Mouse (Mus musculus) forebrain, embryonic 14.5 days (tissue): ENCODE results near the gene Cd151. TPM values are rescaled to one million over a fixed set of nuclear protein-coding genes. Genes with fewer than 3 reads are reported as not detected.
A peak's percentile ranks its signal among the peaks of the same experiment; 100 is the strongest.

Source experiments
- ATAC-seq: fragments of 200-750 bp; cut with Nextera tagmentation; 2 replicates; pipeline ENCODE4 v1.8.0; 2017; ENCODE audit warnings: mild to moderate bottlenecking, moderate library complexity
- DNase-seq: peaks from one replicate; pipeline ENCODE4 v3.0.0-alpha.2; 2015; ENCODE audit warnings: low spot score
- H3K27ac ChIP-seq: fragments of 300-500 bp; sonication (generic); 2 replicates; pipeline ENCODE4 v1.5.1; 2014; ENCODE audit warnings: low read depth, mild to moderate bottlenecking, control low read depth, low read length, moderate library complexity
- H3K27me3 ChIP-seq: fragments of 300-500 bp; sonication (generic); replicated peaks from 2 replicates; pipeline ENCODE4 v1.6.1; 2014; ENCODE audit warnings: low read length, control low read depth, mixed read lengths; ENCODE audit not compliant: control insufficient read depth, insufficient read depth
- H3K36me3 ChIP-seq: fragments of 300-500 bp; sonication (generic); 2 replicates; pipeline ENCODE4 v1.6.1; 2014; ENCODE audit warnings: low read length, control low read depth; ENCODE audit not compliant: control insufficient read depth, insufficient read depth
- H3K4me1 ChIP-seq: fragments of 300-500 bp; sonication (generic); 2 replicates; pipeline ENCODE4 v1.6.1; 2014; ENCODE audit warnings: antibody characterized with exemption, low read length, control low read depth; ENCODE audit not compliant: control insufficient read depth, insufficient read depth
- H3K4me2 ChIP-seq: fragments of 300-500 bp; sonication (generic); 2 replicates; pipeline ENCODE4 v1.6.1; 2014; ENCODE audit warnings: mild to moderate bottlenecking, control low read depth, low read length
- H3K4me3 ChIP-seq: fragments of 300-500 bp; sonication (generic); 2 replicates; pipeline ENCODE4 v1.5.1; 2014; ENCODE audit warnings: low read depth, low read length, control low read depth
- H3K9ac ChIP-seq: fragments of 300-500 bp; sonication (generic); 2 replicates; pipeline ENCODE4 v1.6.1; 2014; ENCODE audit warnings: mild to moderate bottlenecking, low read length, control low read depth, moderate library complexity
- H3K9me3 ChIP-seq: fragments of 300-500 bp; sonication (generic); replicated peaks from 2 replicates; pipeline ENCODE4 v1.6.1; 2016; ENCODE audit warnings: low read length, control low read depth, mixed read lengths; ENCODE audit not compliant: control insufficient read depth
- WGBS: fragments of 180-500 bp; shearing (Covaris S2); extraction: QIAGEN DNeasy Blood & Tissue Kit; methylation state at CpG from one replicate; pipeline ENCODE4 v1.1.7; 2014; 5-methylcytosine and 5-hydroxymethylcytosine counted together
- polyA plus RNA-seq: library from polyadenylated mRNA; unstranded; fragments of >200 nt; fragmentation: Nextera tagmentation; extraction: Ambion mirVana; gene quantifications from 2 replicates; pipeline ENCODE4 v1.2.1, GENCODE M21; 2014

Gene Cd151
- polyA plus RNA-seq, 1 experiment from 2014 or later: 60.4 TPM

DNA sequence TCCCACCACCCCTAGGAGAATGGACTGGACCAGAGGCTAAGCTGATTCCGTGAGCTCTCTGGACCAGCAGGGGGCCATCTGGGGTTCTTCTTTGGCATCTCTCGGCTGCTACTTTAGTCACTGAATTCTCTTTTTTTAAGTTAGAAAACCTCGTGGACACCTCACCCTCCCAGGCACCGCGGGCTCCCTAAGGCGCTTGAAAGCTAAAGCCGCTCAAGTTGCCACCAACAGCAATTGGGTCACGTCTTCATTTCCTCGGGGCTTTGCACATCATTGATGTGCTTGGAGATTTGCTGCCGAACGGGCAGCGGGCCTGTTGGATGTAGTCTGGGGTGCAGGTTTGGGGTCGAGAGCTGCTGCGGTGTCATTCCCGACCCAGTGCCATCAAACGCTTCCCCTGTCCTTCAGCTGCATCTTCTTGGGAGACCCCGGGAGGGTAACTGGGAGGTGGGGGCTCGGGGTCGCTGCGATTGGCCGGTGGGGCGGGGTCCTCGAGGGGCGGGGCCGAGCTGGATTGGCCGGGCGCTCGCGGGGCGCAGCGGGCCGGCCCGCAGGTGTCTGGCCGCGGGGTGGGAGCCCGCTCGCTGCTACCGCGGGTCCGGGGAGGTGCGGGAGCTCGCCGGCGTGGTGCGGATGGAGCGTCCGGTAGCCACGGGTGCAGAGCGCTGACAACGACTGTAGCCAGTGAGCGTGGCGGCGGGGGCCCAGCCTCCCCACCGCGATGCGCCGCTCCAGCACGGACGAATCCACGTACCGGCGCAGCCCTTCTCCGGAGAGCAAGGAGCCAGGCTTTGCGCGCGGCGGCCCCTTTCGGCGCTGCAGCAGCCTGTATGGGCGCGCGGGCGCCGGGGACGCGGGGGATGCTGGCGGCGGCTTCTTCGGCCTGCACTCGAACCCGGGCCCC is 14.6 kb downstream of the Cd151 start:
- H3K4me3 ChIP-seq: peak overlapping the region; percentile 60
- peak; percentile 67 for ATAC-seq
- H3K27me3 ChIP-seq: no peaks in the 10 kb centered on the region
- peak overlapping the region; percentile 73 for H3K9ac ChIP-seq
- H3K27ac ChIP-seq: no peak overlapping the region
- WGBS: under 1% methylated on average over 75 of the region's 81 CpGs
- H3K4me2 ChIP-seq: peak overlapping the region; percentile 89
- DNase-seq: peak; percentile 56
- no peaks in the 10 kb centered on the region for H3K36me3 ChIP-seq
- H3K4me1 ChIP-seq: peaks cover 14% of the 10 kb centered on the region
- H3K9me3 ChIP-seq: no peaks in the 10 kb centered on the region

GRCm38 (mm10) chr7:141482531-141483024 is 15.4 kb downstream of the Cd151 start:
- no peaks in the 10 kb centered on the region for H3K27me3 ChIP-seq
- peaks cover 14% of the 10 kb centered on the region for H3K4me1 ChIP-seq
- ATAC-seq (no peak; the same call in 1 of the 2 replicates), DNase-seq (no peak)
- H3K4me2 ChIP-seq: peak overlapping the region; percentile 89
- WGBS: 2% methylated on average over 11 of the region's 11 CpGs
- no peak overlapping the region for H3K27ac ChIP-seq
- no peaks in the 10 kb centered on the region for H3K36me3 ChIP-seq
- H3K9me3 ChIP-seq: no peaks in the 10 kb centered on the region
- peak overlapping the region; percentile 73 for H3K9ac ChIP-seq
- H3K4me3 ChIP-seq: peak overlapping the region; percentile 60

DNA sequence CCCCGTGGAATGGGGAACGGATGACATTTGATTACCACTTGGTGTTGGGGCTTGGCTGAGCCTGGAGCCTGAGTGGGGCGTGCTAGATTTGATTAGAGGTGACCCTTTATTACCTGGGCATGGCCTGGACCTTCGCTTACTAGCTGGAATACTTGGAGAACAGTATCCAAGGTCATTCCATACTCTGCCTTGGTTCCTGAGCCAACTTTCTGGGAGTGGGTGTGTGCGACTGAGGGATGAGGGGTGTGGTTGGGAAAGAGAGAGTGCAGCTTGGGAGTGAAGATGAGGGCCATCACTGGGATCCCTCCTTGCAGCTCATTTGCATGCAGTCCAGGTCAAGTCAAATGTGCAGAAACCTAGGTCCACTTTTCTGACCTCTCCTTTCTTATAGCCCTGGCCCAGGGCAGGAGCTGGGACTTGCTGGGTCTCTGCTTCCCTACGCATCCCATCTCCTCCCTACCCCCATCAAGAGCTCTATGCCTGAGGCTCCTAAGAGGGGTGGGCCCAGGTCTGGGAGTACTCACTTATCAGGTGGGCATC is 16.0 kb downstream of the Cd151 start:
- Histone ChIP-seq H3K27ac (no peak overlapping the region), H3K9ac (no peak overlapping the region), H3K9me3 (no peaks in the 10 kb centered on the region), H3K27me3 (no peaks in the 10 kb centered on the region), H3K4me3 (no peak overlapping the region), H3K4me1 (peaks cover 14% of the 10 kb centered on the region), H3K4me2 (peak overlapping the region; percentile 89; the same call in 1 of the 2 replicates), H3K36me3 (no peaks in the 10 kb centered on the region)
- DNase-seq (no peak), ATAC-seq (no peak)
- WGBS: 79% methylated on average over 6 of the region's 6 CpGs

DNA sequence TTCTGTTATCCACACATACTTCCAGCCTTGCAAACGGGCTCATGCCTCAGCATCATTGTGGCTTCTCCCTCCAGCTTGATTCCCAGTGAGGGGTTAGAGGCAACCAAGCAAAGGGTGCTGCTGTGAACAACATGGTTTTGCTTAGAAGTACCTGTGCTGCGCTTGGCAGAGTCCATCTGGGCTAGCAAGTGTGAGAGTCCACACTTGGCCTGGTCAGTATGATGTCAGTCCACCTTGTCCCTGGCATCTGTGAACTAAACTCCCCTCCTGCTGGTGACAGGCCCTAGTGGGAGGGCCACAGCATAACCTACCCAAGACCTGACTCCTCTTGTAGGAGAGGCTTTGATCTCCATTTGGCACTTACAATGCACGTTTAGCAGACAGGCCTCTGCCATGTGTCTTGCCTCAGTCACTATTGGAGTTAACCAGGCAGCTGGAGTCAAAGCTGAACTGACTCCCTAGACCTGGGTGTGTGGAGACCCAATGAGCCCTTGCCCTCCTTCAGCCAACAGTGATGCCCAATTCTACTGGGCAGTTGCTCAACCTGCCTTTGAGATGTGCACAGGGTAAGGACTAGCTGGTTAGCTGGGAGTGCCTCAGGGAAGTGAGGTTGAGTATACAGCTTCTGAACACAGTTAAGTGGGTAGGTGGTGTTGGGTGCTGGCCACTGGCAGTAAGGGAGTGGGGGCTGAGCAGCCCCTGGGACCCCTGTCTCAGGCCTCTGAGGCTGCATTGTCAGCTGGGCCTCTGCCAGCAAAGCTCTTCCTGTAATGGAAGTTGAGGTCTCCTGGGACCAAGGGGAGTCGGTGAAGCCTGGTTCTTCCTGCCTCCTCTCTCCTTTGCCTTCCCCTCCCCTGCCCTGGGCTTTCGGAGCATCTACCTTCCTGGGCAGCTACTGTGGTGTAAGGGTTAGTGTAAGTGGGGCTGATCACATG is 17.3 kb downstream of the Cd151 start:
- WGBS: 80% methylated on average over 5 of the region's 5 CpGs
- Histone ChIP-seq H3K4me2 (no peak overlapping the region), H3K36me3 (no peaks in the 10 kb centered on the region), H3K27me3 (no peaks in the 10 kb centered on the region), H3K27ac (no peak overlapping the region), H3K9ac (no peak overlapping the region), H3K4me3 (no peak overlapping the region), H3K4me1 (peaks cover 14% of the 10 kb centered on the region), H3K9me3 (no peaks in the 10 kb centered on the region)
- no peak for ATAC-seq
- no peak for DNase-seq

DNA sequence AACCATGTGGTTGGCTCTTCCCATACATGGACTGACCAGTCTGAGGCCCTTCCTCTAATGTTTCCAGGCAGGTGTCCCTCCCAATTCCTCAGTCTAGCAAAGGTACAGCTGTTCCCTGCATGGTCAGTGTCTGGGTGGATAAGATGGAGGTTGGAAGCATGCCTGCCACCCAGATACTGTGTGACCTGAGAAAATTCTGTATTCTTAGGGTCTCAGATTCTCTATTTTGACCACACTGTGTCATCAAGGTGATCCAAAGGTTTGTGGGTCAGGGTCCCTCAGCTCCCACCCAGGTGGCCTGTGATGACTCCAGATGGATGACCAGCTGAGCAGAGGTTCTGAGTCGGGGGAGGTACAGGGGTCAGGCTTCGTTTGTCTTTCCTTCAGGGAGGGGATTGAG is 18.0 kb downstream of the Cd151 start:
- Histone ChIP-seq H3K4me1 (peaks cover 14% of the 10 kb centered on the region), H3K36me3 (no peaks in the 10 kb centered on the region), H3K4me2 (no peak overlapping the region), H3K9ac (no peak overlapping the region), H3K27me3 (no peaks in the 10 kb centered on the region), H3K27ac (no peak overlapping the region), H3K9me3 (no peaks in the 10 kb centered on the region), H3K4me3 (no peak overlapping the region)
- no peak for DNase-seq
- WGBS: 56% methylated on average over 2 of the region's 2 CpGs
- no peak for ATAC-seq

- Histone ChIP-seq H3K4me3 (no peak overlapping the region), H3K4me1 (peaks cover 14% of the 10 kb centered on the region), H3K27me3 (no peaks in the 10 kb centered on the region), H3K9ac (no peak overlapping the region), H3K27ac (no peak overlapping the region), H3K4me2 (no peak overlapping the region), H3K36me3 (no peaks in the 10 kb centered on the region), H3K9me3 (no peaks in the 10 kb centered on the region)
- 70% methylated on average over 2 of the region's 2 CpGs for WGBS
- no peak for ATAC-seq
- no peak for DNase-seq
Observed at GRCm38 (mm10) chr7:141485606-141486005, 18.4 kb downstream of the Cd151 start.

DNA sequence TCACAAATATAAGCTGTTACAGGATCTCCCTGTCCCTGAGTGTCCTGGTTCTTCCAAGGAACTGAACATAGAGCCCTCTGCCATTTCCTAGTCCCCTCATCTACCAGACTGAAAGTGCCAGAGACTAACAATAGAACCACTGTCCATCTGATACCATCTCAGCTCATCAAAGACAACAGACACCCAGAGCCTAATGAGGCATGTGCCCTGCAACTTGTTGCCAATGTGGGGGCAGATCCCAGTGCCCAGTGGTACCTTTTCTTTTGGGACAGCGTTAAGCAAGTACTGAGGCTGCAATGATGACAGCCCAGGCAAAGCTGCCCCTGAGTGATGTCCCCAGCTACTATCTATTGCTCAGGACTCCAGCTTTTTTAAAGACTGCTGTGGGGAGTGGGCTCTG is 19.0 kb downstream of the Cd151 start:
- no peak overlapping the region for H3K9ac ChIP-seq
- H3K4me1 ChIP-seq: peaks cover 9% of the 10 kb centered on the region
- DNase-seq: no peak
- H3K4me3 ChIP-seq: no peak overlapping the region
- no peak overlapping the region for H3K27ac ChIP-seq
- no peak overlapping the region for H3K4me2 ChIP-seq
- no peaks in the 10 kb centered on the region for H3K27me3 ChIP-seq
- no peak for ATAC-seq
- no peaks in the 10 kb centered on the region for H3K9me3 ChIP-seq
- 83% methylated on average over 1 of the region's 1 CpGs for WGBS
- H3K36me3 ChIP-seq: no peaks in the 10 kb centered on the region

DNA sequence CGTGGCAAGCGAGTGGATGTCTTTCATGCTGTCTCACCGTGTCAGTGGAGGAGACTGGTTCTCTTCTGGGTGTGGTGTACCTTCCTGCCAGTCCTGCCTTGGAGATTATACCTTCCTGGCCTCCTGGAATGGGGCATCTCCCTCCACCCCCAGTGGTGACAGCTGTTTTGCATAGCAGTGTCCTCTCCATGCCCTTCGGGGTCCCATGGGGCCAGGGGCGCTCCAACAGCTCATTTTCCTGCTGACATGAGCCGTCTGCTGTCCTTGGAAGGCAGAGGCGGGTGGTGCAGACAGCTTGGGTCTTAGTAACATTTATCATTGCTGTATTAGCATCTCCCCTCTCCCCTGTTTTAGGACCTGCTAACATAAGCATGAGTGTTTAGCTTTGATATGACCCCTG is 19.9 kb downstream of the Cd151 start:
- no peak overlapping the region for H3K27ac ChIP-seq
- DNase-seq: no peak
- no peaks in the 10 kb centered on the region for H3K9me3 ChIP-seq
- H3K9ac ChIP-seq: no peak overlapping the region
- WGBS: 88% methylated on average over 7 of the region's 7 CpGs
- peaks cover 5% of the 10 kb centered on the region; the same call in 1 of the 2 replicates for H3K4me1 ChIP-seq
- ATAC-seq: no peak
- no peak overlapping the region for H3K4me2 ChIP-seq
- H3K4me3 ChIP-seq: no peak overlapping the region
- no peaks in the 10 kb centered on the region for H3K27me3 ChIP-seq
- H3K36me3 ChIP-seq: 0 out of 2 replicates have a peak, but pooled peaks cover 2% of the 10 kb centered on the region
